Mouse (Mus musculus) small intestine, adult 2 months (tissue): ENCODE measurements around the gene Cfap54.

Source experiments
- CTCF ChIP-seq: fragments of 200-500 bp; IDR thresholded peaks from 2 replicates; pipeline ENCODE4 v1.5.1; 2012; ENCODE audit warnings: low read depth, mild to moderate bottlenecking, control low read depth, inconsistent platforms, low read length, moderate library complexity, mixed read lengths; ENCODE audit not compliant: insufficient replicate concordance, insufficient read length; ENCODE audit errors: extremely low read depth
- POLR2A ChIP-seq: fragments of 200-500 bp; IDR thresholded peaks from 2 replicates; pipeline ENCODE4 v1.6.1; 2012; ENCODE audit warnings: low read depth, mild to moderate bottlenecking, control low read depth, inconsistent platforms, low read length, moderate library complexity

DNA sequence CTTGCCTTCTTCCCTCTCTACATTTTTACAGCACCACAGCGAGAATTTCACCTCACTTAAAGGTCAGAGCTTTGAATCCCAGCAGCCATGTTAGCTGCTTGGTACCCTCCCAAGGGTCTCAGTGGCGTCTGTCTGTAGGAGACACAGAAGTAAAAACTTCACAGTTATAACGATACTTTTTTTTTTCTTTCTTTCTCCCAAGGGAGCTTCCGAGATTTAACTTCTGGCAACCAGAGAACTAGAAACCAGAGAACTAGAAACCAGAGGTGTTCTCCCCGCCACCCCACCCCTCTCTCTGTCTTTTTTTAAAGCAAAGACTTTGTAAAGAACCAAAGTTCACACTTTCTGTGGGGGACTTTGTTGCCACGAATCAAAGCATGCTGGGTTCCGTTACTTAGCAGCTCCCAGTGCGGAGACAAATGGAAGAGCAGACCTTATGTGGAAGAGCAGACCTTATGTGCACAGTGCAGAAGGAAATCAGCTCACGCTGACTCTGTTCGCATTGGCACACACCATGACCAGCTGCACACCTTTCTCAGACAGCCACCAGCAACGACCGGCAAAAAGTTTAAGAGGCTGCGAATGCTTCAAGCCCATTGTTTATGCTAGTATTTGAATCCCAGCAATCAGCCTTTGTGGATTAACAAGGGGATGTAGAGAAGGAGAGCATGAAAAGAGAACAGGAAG is 292.9 kb downstream of the Cfap54 start:
- TF ChIP-seq CTCF: no peak
- TF ChIP-seq POLR2A: no peak
